Mouse (Mus musculus) embryonic facial prominence, embryonic 14.5 days (tissue): Measurements from ENCODE around the gene Serpinb9. TPM values are rescaled to one million over a fixed set of nuclear protein-coding genes. Genes with fewer than 3 reads are reported as not detected.

ENCODE experiments used
- ATAC-seq: fragments of 200-750 bp; cut with Nextera tagmentation; 2 replicates; pipeline ENCODE4 v1.8.0; 2017; ENCODE audit warnings: low read depth, moderate number of reproducible peaks, moderate TSS enrichment
- DNase-seq: peaks from one replicate; pipeline ENCODE4 v3.0.0-alpha.2; 2015; ENCODE audit warnings: low spot score
- H3K27ac ChIP-seq: fragments of 300-500 bp; sonication (generic); replicated peaks from 2 replicates; pipeline ENCODE4 v1.5.1; 2014; ENCODE audit warnings: low read depth, mild to moderate bottlenecking, low read length, moderate library complexity
- H3K27me3 ChIP-seq: fragments of 300-500 bp; sonication (generic); replicated peaks from 2 replicates; pipeline ENCODE4 v1.6.1; 2014; ENCODE audit warnings: low read length; ENCODE audit not compliant: control insufficient read depth, insufficient read depth
- H3K36me3 ChIP-seq: fragments of 300-500 bp; sonication (generic); 2 replicates; pipeline ENCODE4 v1.6.1; 2014; ENCODE audit warnings: low read length, mixed read lengths; ENCODE audit not compliant: control insufficient read depth, insufficient read depth
- H3K4me1 ChIP-seq: fragments of 300-500 bp; sonication (generic); 2 replicates; pipeline ENCODE4 v1.6.1; 2014; ENCODE audit warnings: antibody characterized with exemption, low read length; ENCODE audit not compliant: control insufficient read depth, insufficient read depth
- H3K4me2 ChIP-seq: fragments of 300-500 bp; sonication (generic); 2 replicates; pipeline ENCODE4 v1.6.1; 2014; ENCODE audit warnings: low read depth, mild to moderate bottlenecking, low read length, moderate library complexity, mixed read lengths
- H3K4me3 ChIP-seq: fragments of 300-500 bp; sonication (generic); 2 replicates; pipeline ENCODE4 v1.5.1; 2014; ENCODE audit warnings: low read depth, mild to moderate bottlenecking, low read length
- H3K9ac ChIP-seq: fragments of 300-500 bp; sonication (generic); 2 replicates; pipeline ENCODE4 v1.6.1; 2014; ENCODE audit warnings: low read depth, mild to moderate bottlenecking, low read length, moderate library complexity, mixed read lengths
- H3K9me3 ChIP-seq: fragments of 300-500 bp; sonication (generic); 2 replicates; pipeline ENCODE4 v1.6.1; 2016; ENCODE audit warnings: low read length; ENCODE audit not compliant: control insufficient read depth
- WGBS: fragments of 180-500 bp; shearing (Covaris S2); extraction: QIAGEN DNeasy Blood & Tissue Kit; methylation state at CpG from one replicate; pipeline ENCODE4 v1.1.7; 2014; 5-methylcytosine and 5-hydroxymethylcytosine counted together
- polyA plus RNA-seq: library from polyadenylated mRNA; unstranded; fragments of >200 nt; fragmentation: Nextera tagmentation; extraction: Ambion mirVana; gene quantifications from 2 replicates; pipeline ENCODE4 v1.2.1, GENCODE M21; 2014

Serpinb9 gene
- polyA plus RNA-seq, 1 experiment from 2014 or later: 6.5 TPM

GRCm38 (mm10) chr13:32993152-32993893 is 9.7 kb upstream of the Serpinb9 start:
- DNase-seq (no peak), ATAC-seq (no peak)
- Histone ChIP-seq H3K27me3 (no peaks in the 10 kb centered on the region), H3K4me3 (no peak overlapping the region), H3K4me1 (no peaks in the 10 kb centered on the region), H3K27ac (no peak overlapping the region), H3K36me3 (no peaks in the 10 kb centered on the region), H3K4me2 (no peak overlapping the region), H3K9ac (no peak overlapping the region), H3K9me3 (no peaks in the 10 kb centered on the region)
- WGBS: 82% methylated on average over 10 of the region's 10 CpGs

- WGBS: 86% methylated on average over 2 of the region's 2 CpGs
- H3K9me3 ChIP-seq: no peaks in the 10 kb centered on the region
- H3K4me2 ChIP-seq: no peak overlapping the region
- no peak for DNase-seq
- ATAC-seq: no peak
- H3K4me1 ChIP-seq: no peaks in the 10 kb centered on the region
- no peak overlapping the region for H3K4me3 ChIP-seq
- no peak overlapping the region for H3K9ac ChIP-seq
- H3K27ac ChIP-seq: no peak overlapping the region
- no peaks in the 10 kb centered on the region for H3K36me3 ChIP-seq
- H3K27me3 ChIP-seq: no peaks in the 10 kb centered on the region
These were observed 9.2 kb upstream of the Serpinb9 start for GRCm38 (mm10) chr13:32993894-32994242.

GRCm38 (mm10) chr13:32995051-32995450 is 8.0 kb upstream of the Serpinb9 start:
- H3K9me3 ChIP-seq: no peaks in the 10 kb centered on the region
- H3K4me2 ChIP-seq: no peak overlapping the region
- ATAC-seq (no peak), DNase-seq (no peak)
- H3K4me1 ChIP-seq: no peaks in the 10 kb centered on the region
- 76% methylated on average over 4 of the region's 4 CpGs for WGBS
- no peak overlapping the region for H3K4me3 ChIP-seq
- H3K9ac ChIP-seq: no peak overlapping the region
- H3K27me3 ChIP-seq: no peaks in the 10 kb centered on the region
- no peaks in the 10 kb centered on the region for H3K36me3 ChIP-seq
- no peak overlapping the region for H3K27ac ChIP-seq

GRCm38 (mm10) chr13:33001341-33001740 is 1.7 kb upstream of the Serpinb9 start:
- Histone ChIP-seq H3K4me3 (no peak overlapping the region), H3K4me1 (peaks cover 10% of the 10 kb centered on the region; the same call in 1 of the 2 replicates), H3K27me3 (no peaks in the 10 kb centered on the region), H3K36me3 (no peaks in the 10 kb centered on the region), H3K9ac (no peak overlapping the region), H3K9me3 (no peaks in the 10 kb centered on the region), H3K4me2 (no peak overlapping the region), H3K27ac (no peak overlapping the region)
- ATAC-seq: no peak
- WGBS: 90% methylated on average over 5 of the region's 5 CpGs
- no peak for DNase-seq

GRCm38 (mm10) chr13:33003523-33004413 is 718 bp downstream of the Serpinb9 start:
- H3K27ac ChIP-seq: peak overlapping the region; percentile 65
- WGBS: 56% methylated on average over 9 of the region's 9 CpGs
- DNase-seq (no peak), ATAC-seq (peak; percentile 41; the same call in 1 of the 2 replicates)
- no peaks in the 10 kb centered on the region for H3K27me3 ChIP-seq
- peaks cover 10% of the 10 kb centered on the region; the same call in 1 of the 2 replicates for H3K4me1 ChIP-seq
- H3K4me2 ChIP-seq: peak overlapping the region; percentile 56
- H3K9ac ChIP-seq: peak overlapping the region; percentile 62
- H3K36me3 ChIP-seq: no peaks in the 10 kb centered on the region
- H3K9me3 ChIP-seq: no peaks in the 10 kb centered on the region
- peak overlapping the region; percentile 39 for H3K4me3 ChIP-seq

GRCm38 (mm10) chr13:33004414-33005105 is 1.5 kb downstream of the Serpinb9 start:
- Histone ChIP-seq H3K4me3 (peak overlapping the region; percentile 39), H3K27ac (peak overlapping the region; percentile 65), H3K27me3 (no peaks in the 10 kb centered on the region), H3K4me2 (peak overlapping the region; percentile 56), H3K9ac (peak overlapping the region; percentile 62), H3K9me3 (no peaks in the 10 kb centered on the region), H3K4me1 (peaks cover 10% of the 10 kb centered on the region; the same call in 1 of the 2 replicates), H3K36me3 (no peaks in the 10 kb centered on the region)
- ATAC-seq: peak; percentile 94
- peak; percentile 87 for DNase-seq
- 12% methylated on average over 12 of the region's 12 CpGs for WGBS

GRCm38 (mm10) chr13:33005501-33006075 is 2.5 kb downstream of the Serpinb9 start:
- ATAC-seq: no peak
- H3K27ac ChIP-seq: no peak overlapping the region
- no peak overlapping the region for H3K4me2 ChIP-seq
- H3K4me3 ChIP-seq: no peak overlapping the region
- peaks cover 10% of the 10 kb centered on the region; the same call in 1 of the 2 replicates for H3K4me1 ChIP-seq
- no peak overlapping the region for H3K9ac ChIP-seq
- H3K36me3 ChIP-seq: no peaks in the 10 kb centered on the region
- H3K27me3 ChIP-seq: no peaks in the 10 kb centered on the region
- 47% methylated on average over 2 of the region's 2 CpGs for WGBS
- no peak for DNase-seq
- no peaks in the 10 kb centered on the region for H3K9me3 ChIP-seq

GRCm38 (mm10) chr13:33006555-33006954 is 3.5 kb downstream of the Serpinb9 start:
- Histone ChIP-seq H3K27me3 (no peaks in the 10 kb centered on the region), H3K36me3 (no peaks in the 10 kb centered on the region), H3K4me1 (peaks cover 10% of the 10 kb centered on the region; the same call in 1 of the 2 replicates), H3K4me2 (no peak overlapping the region), H3K9ac (no peak overlapping the region), H3K27ac (no peak overlapping the region), H3K9me3 (no peaks in the 10 kb centered on the region), H3K4me3 (no peak overlapping the region)
- WGBS: 88% methylated on average over 3 of the region's 3 CpGs
- DNase-seq (no peak), ATAC-seq (no peak)
